Mouse (Mus musculus): Measurements from ENCODE around the gene Nfic.
A peak's percentile ranks its signal among the peaks of the same experiment; 100 is the strongest.

Gene Nfic

DNA sequence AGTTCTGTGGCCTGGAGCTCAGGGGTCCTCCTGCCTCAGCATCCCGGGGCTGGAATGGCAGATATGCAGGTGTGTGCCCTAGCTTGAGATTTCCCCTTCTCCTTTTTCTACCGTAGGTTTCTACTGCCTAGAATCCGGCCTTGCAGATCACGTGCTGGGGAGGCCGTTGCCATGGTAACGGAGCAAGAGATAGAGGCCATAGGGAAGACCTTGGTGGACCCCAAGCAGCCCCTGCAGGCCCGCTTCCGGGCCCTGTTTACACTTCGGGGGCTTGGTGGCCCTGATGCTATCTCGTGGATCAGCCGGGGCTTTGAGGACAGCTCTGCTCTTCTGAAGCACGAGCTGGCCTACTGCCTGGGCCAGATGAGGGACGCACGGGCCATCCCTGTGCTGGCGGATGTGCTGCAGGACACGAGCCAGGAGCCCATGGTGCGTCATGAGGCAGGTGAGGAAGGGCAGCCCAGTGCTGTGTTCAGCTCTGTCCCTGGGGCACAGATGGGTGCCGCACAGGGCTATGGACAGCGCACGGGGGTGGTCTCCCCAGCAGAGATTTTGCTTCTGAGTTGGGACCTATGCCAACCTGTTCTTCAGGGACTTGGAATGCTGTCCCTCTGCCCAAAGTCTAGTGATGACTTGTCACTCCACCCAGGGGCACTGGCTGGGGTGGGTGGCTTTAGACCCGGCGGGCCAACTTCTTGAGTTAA, 69.7 kb downstream of the Nfic start:
- DNase-seq (ENCODE audit: low spot score in 2 of 2): no peak

DNA sequence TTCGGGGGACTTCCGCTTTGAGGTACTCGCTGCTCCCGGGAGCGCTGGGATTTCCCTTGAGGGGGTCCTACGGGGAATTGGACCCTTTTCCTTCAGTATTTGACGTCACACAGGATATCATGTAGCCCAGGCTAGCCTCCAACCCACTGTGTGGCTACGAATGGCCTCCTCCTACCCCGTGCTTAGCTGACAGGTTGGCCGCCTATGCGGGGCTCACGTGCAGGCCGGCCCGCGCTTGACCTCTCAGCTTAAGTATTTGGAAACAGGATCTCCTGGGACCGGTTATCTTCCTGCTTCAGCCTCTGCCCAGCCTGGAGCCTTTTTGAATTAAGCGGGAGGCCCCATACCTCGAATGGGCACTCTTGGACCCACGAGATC, 70.8 kb downstream of the Nfic start:
- no peak for DNase-seq (ENCODE audit: low spot score in 2 of 2)

DNA sequence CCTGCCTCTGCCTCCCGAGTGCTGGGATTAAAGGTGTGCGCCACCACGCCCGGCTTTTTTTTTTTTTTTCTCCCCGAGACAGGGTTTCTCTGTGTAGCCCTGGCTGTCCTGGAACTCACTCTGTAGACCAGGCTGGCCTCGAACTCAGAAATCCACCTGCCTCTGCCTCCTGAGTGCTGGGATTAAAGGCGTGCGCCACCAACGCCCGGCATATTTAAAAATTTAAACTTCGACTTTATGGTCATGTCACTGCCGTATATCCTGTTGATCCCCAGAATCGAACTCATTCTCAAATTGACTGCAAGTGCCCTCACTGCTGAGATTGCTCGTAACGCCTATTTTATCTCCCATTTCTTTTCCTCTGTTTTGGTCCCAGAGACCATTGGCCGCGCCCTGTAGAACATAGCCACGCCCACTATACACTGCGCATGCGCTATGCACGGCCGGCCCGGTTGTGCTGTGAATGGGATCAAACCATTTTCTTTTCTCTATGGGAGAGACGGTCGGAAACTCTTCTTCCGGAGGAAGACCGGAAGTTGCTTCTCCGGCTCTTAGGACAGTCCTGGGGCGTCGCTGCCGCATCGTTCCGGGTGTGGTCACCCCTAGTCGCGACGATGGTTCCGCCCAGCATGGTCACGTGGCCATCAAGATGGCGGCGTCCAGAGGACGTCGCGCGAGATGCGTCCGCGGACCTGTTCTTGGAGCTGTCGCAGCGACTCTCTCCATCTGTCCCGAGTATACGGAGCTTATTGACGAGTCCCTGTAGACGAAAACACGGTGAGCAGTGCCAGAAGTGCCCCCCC, 71.4 kb downstream of the Nfic start, which contains the start of the genes Dohh and Gm48551:
Dohh (plus strand) TSS at position 627 of the 803 bp plus-strand sequence.
Gm48551 (plus strand) TSS at position 665 of the 803 bp plus-strand sequence.
- peak; percentile 98 to 99 for DNase-seq (ENCODE audit: low spot score in 2 of 2)

DNA sequence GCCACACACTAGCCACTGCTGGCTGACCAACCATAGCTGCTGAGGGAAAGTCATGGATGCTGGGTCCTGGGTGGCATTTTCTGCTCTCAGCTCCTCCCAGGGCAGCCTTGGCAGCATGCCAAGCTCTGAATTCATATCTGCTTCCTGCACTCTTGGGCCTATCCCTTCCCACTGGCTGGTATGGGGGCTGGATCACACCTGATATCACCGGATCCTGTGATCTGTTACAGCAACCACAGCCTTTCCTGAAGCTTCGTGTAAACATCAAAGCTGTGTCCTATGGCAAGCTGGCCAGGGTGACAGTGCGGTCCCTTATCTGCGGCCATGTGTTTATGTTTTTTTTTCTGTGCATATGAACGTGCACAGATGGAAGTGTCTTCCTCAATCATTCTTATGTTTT, 73.4 kb downstream of the Nfic start:
- no peak for DNase-seq (ENCODE audit: low spot score in 2 of 2)

DNA sequence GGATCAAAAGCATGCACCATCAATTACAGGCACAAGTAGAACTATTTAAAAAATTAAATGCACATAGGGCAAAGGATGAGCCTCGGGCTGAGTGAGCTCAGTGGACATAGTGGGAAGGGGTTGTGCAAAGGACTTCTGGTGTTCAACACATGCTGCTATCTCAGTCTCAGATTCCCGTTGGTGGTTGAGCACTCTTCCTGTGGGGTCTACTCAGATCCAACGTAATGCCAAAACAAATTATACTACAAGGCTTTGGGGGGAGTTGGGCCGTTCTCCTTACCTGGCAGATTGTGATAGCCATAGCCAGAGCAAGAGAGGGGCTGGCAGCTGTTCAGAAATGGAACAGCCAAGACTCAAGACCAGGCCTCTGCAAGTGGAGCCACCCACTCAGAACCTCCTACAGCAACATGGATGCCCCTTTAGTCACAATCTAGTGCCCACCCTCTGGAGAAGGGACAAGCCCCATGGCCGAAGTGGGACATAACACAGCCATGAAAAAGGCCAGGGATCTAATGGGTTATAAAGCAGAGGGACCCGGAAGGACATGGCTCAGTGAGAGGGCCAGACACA, 75.5 kb downstream of the Nfic start:
- DNase-seq (ENCODE audit: low spot score in 2 of 2): no peak

DNA sequence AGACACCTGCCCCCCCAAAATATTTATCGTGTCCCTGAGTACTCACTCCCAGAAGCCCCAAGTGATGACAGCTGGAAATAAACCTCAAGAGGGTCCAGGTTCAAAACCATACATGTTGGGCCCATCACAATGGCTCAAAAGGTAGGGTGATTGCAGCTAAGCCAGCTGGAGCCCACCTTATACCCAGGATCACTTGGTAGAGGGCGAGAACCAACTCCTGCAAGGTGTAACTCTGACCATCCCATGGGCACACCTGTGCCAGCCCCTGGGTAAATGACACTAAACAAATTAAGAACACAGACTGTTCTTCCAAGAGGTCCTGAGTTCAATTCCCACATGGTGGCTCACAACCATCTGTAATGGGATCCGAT, 76.3 kb downstream of the Nfic start:
- no peak for DNase-seq (ENCODE audit: low spot score in 2 of 2)

DNA sequence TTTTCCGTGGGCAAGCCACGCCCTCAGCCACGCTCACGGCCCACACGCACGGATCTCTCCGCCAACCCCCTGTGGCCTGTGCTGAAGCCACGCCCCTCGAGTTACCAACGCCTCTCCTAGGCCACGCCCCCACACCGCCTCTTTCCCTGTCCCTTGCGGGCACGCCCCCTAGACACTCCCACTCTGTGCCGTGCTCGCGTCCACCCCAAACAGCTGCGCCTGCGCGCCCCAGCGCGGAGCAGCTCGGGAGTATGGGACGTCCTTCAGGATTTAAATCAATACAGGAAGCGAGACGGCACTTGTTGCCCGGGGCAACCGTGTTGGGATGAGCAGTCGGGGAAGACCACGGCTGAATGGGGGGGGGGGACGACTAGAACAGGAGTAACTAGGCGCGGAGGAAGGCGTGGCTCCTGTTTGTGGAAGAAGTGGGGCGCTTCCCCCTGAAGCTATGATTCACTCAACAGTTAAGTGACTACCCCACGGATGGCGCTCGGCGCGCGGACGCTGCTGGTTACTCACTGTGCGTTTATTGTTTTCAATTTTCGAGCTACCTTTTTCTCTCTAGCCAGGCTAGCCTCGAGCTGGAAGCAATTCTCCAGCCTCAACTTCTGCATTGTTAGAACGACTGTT, 76.8 kb downstream of the Nfic start:
- peak; percentile 100 for DNase-seq (ENCODE audit: low spot score in 2 of 2)

DNA sequence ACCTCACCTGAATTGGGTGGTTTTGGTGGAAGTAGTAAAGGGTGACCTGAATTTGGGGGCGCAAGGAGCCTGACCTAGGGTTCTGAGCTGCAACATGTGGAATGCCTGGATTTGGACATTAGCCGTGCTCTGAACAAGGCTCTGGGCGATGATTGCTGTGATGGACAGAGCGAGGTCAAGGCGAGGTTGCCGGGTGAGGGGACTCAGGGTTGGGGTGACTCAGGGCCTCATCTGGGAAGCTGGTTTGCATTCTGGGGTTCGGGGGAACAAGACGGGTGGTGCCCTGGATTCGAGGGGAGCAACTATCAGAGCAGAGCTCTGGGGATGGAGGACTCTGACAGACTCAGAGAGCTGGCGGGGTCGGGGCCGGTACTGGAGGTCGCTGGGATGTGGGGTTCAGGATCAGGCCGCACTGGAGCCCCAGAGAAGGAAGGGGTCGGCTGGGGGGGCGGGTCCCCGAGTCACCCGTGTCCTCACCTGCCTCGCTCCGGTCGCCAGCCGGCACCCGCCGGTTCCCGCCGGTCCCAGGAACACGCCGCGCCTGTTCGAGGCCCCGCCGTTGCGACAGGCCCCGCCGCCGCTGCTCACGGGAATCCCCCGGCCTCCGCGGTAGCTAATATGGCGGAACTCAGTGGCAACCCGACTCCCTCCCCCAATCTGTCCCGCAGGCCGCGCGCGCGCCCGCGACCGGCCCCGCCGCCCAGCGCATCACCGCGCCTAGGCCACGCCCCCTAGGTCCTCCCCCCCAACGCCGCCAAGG, 77.5 kb downstream of the Nfic start, which contains the start of gene Fzr1:
Fzr1 (minus strand) TSS at position 724 of the 760 bp plus-strand sequence.
- DNase-seq (ENCODE audit: low spot score in 2 of 2): no peak

DNA sequence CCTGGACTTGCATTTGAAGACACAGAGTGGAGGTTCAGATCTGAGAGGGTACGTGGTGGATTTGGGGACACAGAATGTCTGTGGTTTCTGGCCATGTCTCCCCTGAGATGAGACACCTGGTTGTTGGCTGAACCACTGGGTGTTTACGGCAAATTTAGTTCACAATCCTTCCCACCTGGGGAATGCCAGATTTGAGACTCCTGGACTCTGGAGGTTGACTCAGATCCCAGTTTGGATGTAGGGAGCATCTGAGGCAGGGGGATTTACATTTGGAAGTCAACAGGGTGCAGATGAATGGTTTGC, 78.1 kb downstream of the Nfic start:
- no peak for DNase-seq (ENCODE audit: low spot score in 2 of 2)

DNA sequence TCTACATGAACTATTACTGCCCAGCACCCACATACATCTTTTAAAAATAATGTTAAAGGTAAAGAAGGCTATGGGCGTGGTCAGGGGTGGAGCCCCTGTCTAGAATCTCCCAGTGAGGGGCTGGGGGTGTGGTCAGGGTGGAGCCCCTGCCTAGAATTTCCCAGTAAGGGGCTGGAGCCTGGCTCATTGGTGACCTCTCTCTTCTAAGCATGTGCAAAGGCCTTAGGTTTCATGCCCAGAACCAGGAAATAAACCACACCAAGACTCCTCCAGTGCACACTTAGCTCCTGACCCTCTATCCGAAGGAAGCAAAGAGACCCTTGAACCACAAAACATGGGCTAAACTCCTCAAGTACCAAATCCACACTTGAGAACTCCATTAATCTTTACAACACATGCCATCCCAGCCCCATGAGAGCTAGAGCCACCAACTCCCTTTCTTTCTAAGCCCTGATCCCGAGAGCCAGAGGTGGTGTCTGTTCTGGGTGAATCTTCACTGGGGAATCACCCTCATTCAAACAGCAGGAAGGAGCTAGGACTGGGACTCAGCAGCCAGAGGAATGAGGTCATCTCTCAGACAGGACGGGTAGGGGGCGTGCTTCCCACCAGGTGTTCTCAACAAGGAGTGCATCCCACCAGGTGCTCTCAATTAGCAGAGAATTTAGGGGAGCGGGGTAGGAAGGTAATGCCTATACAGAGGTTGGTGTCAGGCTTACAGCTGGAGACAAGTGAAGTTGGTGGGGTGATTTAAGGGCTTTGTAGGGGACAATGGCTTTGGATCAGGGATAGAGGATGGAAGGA, 78.7 kb downstream of the Nfic start:
- no peak for DNase-seq (ENCODE audit: low spot score in 2 of 2)

DNA sequence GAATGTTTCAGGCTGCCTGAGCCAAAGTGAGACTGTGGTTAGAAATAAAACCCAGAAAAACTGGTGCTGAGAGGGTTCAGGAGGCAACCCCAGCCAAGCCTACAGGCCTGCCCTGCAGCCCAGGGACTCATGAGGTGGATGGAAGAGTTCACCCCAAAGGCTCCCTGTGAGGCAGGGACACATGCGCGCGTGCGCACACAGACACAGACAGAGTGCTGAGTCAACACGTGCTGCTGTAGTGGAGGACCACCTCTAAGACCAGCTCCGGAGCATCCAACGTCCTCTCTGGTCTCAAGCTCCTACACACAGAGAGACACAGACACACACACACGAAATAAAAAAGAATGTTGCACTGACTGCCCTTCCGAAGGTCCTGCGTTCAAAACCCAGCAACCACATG, 80.1 kb downstream of the Nfic start:
- DNase-seq (ENCODE audit: low spot score in 2 of 2): no peak

DNA sequence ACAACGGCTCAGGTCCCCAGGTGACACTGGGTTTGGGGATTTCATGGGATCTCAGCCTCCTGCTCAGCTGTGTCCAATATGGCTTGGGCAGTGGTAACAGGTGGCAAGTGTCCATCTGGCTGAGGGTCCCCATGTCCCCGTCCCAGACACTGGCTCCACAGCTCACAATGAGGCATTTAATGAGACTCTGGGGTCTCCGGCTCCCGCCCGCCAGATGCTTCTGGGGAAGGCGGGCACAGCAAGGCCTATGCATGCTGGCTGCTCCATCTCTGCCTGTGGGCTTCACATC, 88.3 kb downstream of the Nfic start:
- DNase-seq (ENCODE audit: low spot score in 2 of 2): no peak

DNA sequence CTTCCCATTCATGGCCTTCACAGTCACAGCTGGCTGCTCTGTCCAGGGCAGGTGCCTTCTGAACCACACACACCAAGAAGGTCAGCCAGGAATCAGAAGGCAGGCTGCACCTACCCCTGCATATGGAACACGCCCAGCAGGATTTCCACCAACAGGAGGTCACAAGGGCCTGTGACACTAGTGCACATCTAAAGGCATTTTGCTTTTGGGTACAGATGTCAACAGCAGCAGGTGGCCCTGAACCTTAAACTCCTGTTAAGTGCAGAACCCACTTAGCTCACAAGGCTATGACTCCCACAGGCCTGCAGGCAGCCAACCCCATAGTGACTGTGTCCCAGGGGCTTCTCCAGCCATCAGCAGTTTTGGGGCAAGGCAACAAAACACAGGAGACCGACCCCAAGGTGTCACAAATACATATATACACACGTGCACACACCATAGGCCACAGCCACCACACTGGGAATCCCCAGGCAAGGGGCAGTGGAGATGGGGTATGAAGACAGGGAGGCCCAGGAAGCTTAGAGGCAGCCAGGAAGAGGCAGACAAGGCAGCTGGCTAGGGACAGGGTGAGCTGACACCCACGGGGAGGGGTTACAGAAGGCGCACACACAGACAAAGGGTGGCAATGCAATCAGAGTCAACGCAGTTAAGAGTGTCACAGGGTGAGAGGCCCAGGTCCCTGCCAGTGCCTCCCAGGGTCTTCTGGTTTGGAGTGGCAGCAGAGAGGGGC, 88.8 kb downstream of the Nfic start:
- no peak for DNase-seq (ENCODE audit: low spot score in 2 of 2)

DNA sequence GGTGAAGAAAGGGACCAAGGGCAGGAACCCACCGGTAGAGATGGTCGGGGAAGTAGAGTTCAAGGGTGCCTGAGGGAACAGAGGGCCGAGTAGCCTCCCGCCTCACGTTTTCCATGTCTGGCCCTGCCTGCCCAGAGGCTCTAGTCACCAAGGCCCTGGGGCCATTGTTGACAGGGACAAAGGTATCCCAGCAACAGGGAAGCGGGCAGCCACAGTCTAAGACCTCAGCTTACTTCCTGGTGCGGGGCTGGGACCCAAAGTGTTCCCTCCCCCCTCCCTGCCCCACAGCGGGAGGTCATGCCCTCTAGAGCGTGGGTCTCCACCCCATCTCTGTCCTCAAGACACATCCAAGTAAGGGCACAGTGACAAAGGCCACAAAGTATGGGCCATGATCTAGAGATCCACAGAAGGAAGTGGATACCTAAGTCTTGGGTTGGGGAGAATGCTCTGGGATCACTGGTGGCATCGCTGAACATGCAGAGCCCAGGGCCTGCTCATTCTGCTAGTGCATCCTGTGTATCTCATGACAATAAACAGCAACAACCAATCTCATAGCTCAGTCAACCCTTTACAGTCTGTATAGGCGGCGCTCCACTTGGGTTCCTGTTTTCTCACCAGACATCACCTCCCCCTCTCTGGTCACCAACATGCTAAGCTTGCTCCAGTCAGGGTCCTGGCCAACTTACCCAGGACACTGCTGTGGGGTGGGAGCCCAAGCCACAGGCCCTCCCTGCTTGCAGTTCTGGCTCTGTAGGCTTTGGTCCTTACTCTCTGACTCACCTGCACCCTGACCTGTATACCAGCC, 89.6 kb downstream of the Nfic start, which contains the start of gene 4930404N11Rik:
4930404N11Rik (minus strand) TSS at position 145 of the 805 bp plus-strand sequence.
- no peak for DNase-seq (ENCODE audit: low spot score in 2 of 2)

DNA sequence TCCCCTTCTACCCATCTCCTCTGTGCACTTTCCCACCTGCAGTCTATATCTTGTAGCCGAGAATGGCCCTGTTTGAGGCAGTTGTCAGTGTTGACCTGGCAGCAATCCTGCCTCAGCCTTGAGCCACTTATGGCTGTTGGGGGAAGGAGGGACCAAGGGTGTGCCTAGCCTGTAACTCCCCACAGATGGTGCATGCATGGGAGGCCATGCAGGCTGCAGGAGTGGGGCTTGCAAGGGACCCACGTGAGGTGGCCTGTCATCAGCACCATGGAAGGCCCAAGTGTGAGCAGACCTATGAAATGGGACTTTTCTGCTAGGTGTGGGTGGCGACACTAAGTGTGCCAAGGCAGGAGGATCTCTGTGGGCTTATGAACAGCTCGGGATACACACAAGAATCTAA, 90.4 kb downstream of the Nfic start:
- no peak for DNase-seq (ENCODE audit: low spot score in 2 of 2)

DNA sequence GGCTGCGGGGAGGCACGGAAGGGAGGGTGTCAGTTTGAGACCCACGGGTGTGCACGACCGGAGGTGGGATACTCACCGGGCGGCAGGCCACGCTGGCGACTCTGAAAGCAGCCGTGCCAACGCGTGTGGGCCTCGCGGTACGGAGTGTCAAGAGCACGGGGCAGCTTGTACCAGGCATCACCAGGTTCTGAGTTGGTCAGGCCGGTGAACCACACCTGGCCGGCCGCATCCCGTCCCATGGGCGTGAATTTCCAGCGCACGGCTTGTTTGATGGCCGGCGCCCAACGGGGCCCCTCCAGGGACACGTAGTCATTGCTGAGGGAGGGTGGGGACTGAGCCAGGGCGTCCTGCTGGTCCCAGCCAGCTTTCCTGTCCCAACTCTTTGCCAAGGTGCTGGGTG, 90.8 kb downstream of the Nfic start:
- DNase-seq (ENCODE audit: low spot score in 2 of 2): no peak

DNA sequence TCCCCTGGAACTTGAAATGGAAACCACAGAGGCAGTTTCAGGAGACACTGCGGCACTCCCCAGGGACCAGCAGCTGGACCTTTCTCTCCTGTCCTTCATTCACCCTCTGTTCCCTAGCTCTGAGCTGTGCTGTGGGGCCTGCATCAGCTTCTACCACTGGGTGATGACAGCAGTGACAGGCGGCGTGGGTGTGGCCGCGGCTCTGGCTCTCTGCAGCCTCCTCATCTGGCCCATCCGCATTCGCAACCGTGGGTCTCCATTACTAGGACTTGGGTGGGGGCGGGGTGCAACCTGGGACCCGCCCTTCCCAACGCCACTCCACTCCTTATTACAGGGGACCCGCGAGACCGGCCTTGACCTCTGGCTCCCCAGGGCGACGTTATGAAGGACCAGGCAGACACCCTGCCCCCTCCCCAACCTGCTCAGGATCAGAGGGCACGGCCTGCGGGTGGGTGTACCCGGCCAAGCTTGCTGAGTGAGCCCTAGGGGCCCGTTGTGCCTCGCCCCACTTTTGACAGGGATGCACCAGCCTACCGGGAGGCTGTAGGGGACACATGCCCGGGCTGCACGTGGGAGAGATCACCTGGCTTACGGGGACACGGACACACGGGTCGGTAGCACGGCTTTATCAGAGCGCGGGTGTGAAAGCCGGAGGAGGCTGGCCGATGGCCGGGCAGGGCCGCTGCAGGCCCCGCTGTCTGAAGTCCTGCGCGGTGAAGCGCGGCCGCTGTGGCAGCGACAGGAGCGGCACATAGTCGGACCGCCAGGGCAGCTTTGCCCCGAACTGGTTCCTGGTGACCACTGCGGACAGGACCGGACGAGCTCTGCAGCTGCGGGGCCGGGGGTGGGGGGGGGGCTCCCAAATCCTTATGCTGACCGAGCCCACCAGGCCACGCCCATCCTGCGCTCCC, 91.7 kb downstream of the Nfic start:
- DNase-seq (ENCODE audit: low spot score in 2 of 2): no peak

DNA sequence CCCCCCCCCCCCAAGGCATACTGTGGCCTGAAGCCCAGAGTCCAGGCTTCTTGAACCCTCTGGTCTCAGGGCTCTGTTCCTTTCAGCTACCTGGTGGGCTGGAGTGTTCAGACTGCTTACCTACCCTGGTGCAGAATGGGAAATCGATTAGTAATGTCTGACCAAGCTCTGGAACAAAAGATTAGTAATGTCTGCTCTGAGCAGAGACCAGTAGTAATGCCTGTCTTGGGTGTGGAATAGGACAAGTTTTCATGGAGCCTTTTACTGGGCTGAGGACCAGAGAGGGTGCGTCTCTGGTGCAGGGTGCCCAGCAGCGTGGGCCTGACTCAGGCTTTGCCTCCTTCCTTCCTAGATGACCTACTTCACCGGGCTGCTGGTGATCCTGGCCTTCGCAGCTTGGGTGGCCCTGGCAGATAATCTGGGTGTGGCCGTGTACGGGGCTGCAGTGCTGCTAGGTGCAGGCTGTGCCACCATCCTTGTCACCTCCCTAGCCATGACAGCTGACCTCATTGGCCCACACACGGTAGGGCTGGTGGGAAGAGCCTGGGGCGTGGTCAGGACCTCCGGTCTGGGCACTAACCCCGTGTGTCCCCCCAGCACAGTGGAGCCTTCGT, 93.0 kb downstream of the Nfic start:
- no peak for DNase-seq (ENCODE audit: low spot score in 2 of 2)

Measured in frontal cortex, postnatal 14 days (tissue).